Mouse (Mus musculus): ENCODE data around the gene Tgm5. TPM values are rescaled to one million over a fixed set of nuclear protein-coding genes. Genes with fewer than 3 reads are reported as not detected.

Gene Tgm5
- polyA plus RNA-seq, 1 experiment from 2014 or later, result not detected

DNA sequence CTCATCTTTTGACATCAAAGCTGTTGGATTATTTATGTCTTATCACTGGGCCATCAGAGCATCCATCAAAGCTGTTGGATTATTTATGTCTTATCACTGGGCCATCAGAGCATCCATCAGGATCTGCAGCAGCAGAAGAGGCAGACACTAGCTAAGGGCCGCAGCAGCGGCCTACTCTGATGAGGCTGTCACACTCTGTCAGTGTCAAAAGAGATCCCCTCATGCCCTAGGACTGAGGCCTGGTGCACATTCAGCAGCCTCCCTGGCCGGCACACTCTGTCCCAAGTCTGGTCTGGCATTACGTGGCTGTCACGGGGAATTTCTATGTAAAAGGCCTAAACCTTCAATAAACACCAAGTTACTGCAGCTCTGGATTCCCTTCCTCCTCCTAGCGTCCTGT lies 16.1 kb downstream of the Tgm5 start:
- no peak for ATAC-seq (ENCODE audit: insufficient read depth)
- 51% methylated on average over 6 of the region's 6 CpGs for WGBS
- Histone ChIP-seq H3K4me3 (ENCODE audit: low read depth, low read length) (no peak overlapping the region), H3K4me2 (no peak overlapping the region), H3K27ac (ENCODE audit: low read depth) (no peak overlapping the region), H3K4me1 (ENCODE audit: insufficient read depth) (no peaks in the 10 kb centered on the region), H3K36me3 (ENCODE audit: insufficient read depth) (no peaks in the 10 kb centered on the region), H3K9me3 (ENCODE audit: low read depth, low read length) (no peaks in the 10 kb centered on the region), H3K27me3 (ENCODE audit: insufficient read depth, low read length) (no peaks in the 10 kb centered on the region), H3K9ac (no peak overlapping the region)
- no peak for DNase-seq
- TF ChIP-seq CTCF (IDR thresholded peaks at IDR 0.05; ENCODE audit: low read depth), result no peak

GRCm38 (mm10) chr2:121067116-121067515 lies 18.5 kb downstream of the Tgm5 start:
- no peak overlapping the region for H3K27ac ChIP-seq (ENCODE audit: low read depth)
- DNase-seq (no peak), ATAC-seq (ENCODE audit: insufficient read depth) (no peak)
- 52% methylated on average over 4 of the region's 4 CpGs for WGBS
- no peaks in the 10 kb centered on the region for H3K36me3 ChIP-seq (ENCODE audit: insufficient read depth)
- no peaks in the 10 kb centered on the region for H3K4me1 ChIP-seq (ENCODE audit: insufficient read depth)
- no peak overlapping the region for H3K4me2 ChIP-seq
- no peak overlapping the region for H3K9ac ChIP-seq
- no peak overlapping the region for H3K4me3 ChIP-seq (ENCODE audit: low read depth, low read length)
- no peaks in the 10 kb centered on the region for H3K27me3 ChIP-seq (ENCODE audit: insufficient read depth, low read length)
- no peak for TF ChIP-seq CTCF (IDR thresholded peaks at IDR 0.05; ENCODE audit: low read depth)
- no peaks in the 10 kb centered on the region for H3K9me3 ChIP-seq (ENCODE audit: low read depth, low read length)

DNA sequence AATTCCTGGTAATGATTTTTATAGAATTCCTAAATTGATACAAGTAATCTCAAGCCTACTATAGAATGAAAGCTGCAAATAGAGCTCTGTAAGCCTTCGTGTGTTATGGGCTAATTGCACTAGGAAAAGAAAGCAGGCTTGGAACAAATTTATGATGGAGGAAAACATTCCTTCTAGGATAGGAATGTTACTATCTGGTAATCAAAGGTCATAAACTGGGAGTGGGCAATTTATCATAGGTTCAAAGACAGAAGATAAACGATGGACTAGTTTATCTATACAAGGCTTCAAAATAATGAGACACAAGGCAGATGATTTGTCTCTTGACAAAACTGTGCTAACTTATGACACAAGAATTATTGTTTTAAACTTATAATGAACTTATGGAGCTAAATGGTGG lies 24.3 kb downstream of the Tgm5 start:
- no peak overlapping the region for H3K27ac ChIP-seq (ENCODE audit: low read depth)
- no peak for ATAC-seq (ENCODE audit: insufficient read depth)

GRCm38 (mm10) chr2:121057997-121058396 lies 27.6 kb downstream of the Tgm5 start:
- Histone ChIP-seq H3K27me3 (ENCODE audit: insufficient read depth, low read length) (no peaks in the 10 kb centered on the region), H3K36me3 (ENCODE audit: insufficient read depth) (no peaks in the 10 kb centered on the region), H3K4me1 (ENCODE audit: insufficient read depth) (no peaks in the 10 kb centered on the region), H3K9ac (no peak overlapping the region), H3K9me3 (ENCODE audit: low read depth, low read length) (no peaks in the 10 kb centered on the region), H3K4me3 (ENCODE audit: low read depth, low read length) (no peak overlapping the region), H3K4me2 (no peak overlapping the region), H3K27ac (ENCODE audit: low read depth) (no peak overlapping the region)
- 48% methylated on average over 6 of the region's 6 CpGs for WGBS
- ATAC-seq (ENCODE audit: insufficient read depth) (no peak), DNase-seq (no peak)
- no peak for TF ChIP-seq CTCF (IDR thresholded peaks at IDR 0.05; ENCODE audit: low read depth)

More for the DNA sequence above, 24.3 kb downstream of the Tgm5 start:
- Histone ChIP-seq H3K4me2 (no peak overlapping the region), H3K4me3 (ENCODE audit: low read depth, low read length) (no peak overlapping the region), H3K9ac (no peak overlapping the region), H3K4me1 (ENCODE audit: insufficient read depth) (no peaks in the 10 kb centered on the region), H3K27me3 (ENCODE audit: insufficient read depth, low read length) (no peaks in the 10 kb centered on the region), H3K36me3 (ENCODE audit: insufficient read depth) (no peaks in the 10 kb centered on the region), H3K9me3 (ENCODE audit: low read depth, low read length) (no peaks in the 10 kb centered on the region)
- no peak for DNase-seq
- WGBS, result 58% methylated on average over 2 of the region's 2 CpGs
- TF ChIP-seq CTCF (IDR thresholded peaks at IDR 0.05; ENCODE audit: low read depth), result no peak

DNA sequence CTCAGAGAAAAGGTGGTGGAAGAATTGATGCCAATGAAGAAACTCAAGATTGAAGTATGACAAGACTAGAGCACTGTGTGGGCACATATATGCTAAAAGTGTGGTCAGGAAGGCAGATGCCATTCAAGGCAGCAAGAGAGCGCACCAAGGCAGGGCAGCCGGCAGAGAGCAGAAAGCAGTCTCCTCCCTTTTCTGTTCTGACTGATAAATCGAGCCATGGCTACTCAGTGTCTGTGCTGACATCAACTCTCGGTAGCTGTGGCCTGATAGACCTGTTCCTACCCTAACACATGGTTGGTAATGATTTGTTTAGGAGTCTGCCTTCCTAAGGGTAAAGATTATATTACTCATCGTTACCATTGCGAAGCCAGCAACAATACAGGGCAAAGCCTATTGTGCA lies 29.7 kb downstream of the Tgm5 start:
- Histone ChIP-seq H3K9ac (no peak overlapping the region), H3K4me2 (no peak overlapping the region), H3K27ac (ENCODE audit: low read depth) (no peak overlapping the region), H3K4me1 (ENCODE audit: insufficient read depth) (no peaks in the 10 kb centered on the region), H3K9me3 (ENCODE audit: low read depth, low read length) (no peaks in the 10 kb centered on the region), H3K36me3 (ENCODE audit: insufficient read depth) (no peaks in the 10 kb centered on the region), H3K27me3 (ENCODE audit: insufficient read depth, low read length) (no peaks in the 10 kb centered on the region), H3K4me3 (ENCODE audit: low read depth, low read length) (no peak overlapping the region)
- no peak for ATAC-seq (ENCODE audit: insufficient read depth)
- 80% methylated on average over 6 of the region's 6 CpGs for WGBS
- no peak for DNase-seq
- no peak for TF ChIP-seq CTCF (IDR thresholded peaks at IDR 0.05; ENCODE audit: low read depth)

- TF ChIP-seq CTCF (IDR thresholded peaks at IDR 0.05; ENCODE audit: low read depth), result no peak
- ATAC-seq (ENCODE audit: insufficient read depth), result no peak
- Histone ChIP-seq H3K9me3 (ENCODE audit: low read depth, low read length) (no peaks in the 10 kb centered on the region), H3K9ac (no peak overlapping the region), H3K4me1 (ENCODE audit: insufficient read depth) (no peaks in the 10 kb centered on the region), H3K4me3 (ENCODE audit: low read depth, low read length) (no peak overlapping the region), H3K36me3 (ENCODE audit: insufficient read depth) (no peaks in the 10 kb centered on the region), H3K27me3 (ENCODE audit: insufficient read depth, low read length) (no peaks in the 10 kb centered on the region), H3K27ac (ENCODE audit: low read depth) (no peak overlapping the region), H3K4me2 (no peak overlapping the region)
- WGBS, result 65% methylated on average over 2 of the region's 2 CpGs
- no peak for DNase-seq
These were observed 31.6 kb downstream of the Tgm5 start for GRCm38 (mm10) chr2:121054060-121054459.

- no peak overlapping the region for H3K4me3 ChIP-seq (ENCODE audit: low read depth, low read length)
- no peak overlapping the region for H3K9ac ChIP-seq
- H3K9me3 ChIP-seq (ENCODE audit: low read depth, low read length), result no peaks in the 10 kb centered on the region
- no peak overlapping the region for H3K27ac ChIP-seq (ENCODE audit: low read depth)
- no peaks in the 10 kb centered on the region for H3K27me3 ChIP-seq (ENCODE audit: insufficient read depth, low read length)
- WGBS, result 82% methylated on average over 5 of the region's 5 CpGs
- no peak for TF ChIP-seq CTCF (IDR thresholded peaks at IDR 0.05; ENCODE audit: low read depth)
- H3K4me1 ChIP-seq (ENCODE audit: insufficient read depth), result no peaks in the 10 kb centered on the region
- no peak overlapping the region for H3K4me2 ChIP-seq
- DNase-seq, result no peak
- no peaks in the 10 kb centered on the region for H3K36me3 ChIP-seq (ENCODE audit: insufficient read depth)
- ATAC-seq (ENCODE audit: insufficient read depth), result no peak
These were observed 33.5 kb downstream of the Tgm5 start for GRCm38 (mm10) chr2:121052176-121052575.

- Histone ChIP-seq H3K4me2 (no peak overlapping the region), H3K27me3 (ENCODE audit: insufficient read depth, low read length) (no peaks in the 10 kb centered on the region), H3K9me3 (ENCODE audit: low read depth, low read length) (no peaks in the 10 kb centered on the region), H3K9ac (no peak overlapping the region), H3K36me3 (ENCODE audit: insufficient read depth) (no peaks in the 10 kb centered on the region), H3K4me3 (ENCODE audit: low read depth, low read length) (no peak overlapping the region), H3K27ac (ENCODE audit: low read depth) (no peak overlapping the region), H3K4me1 (ENCODE audit: insufficient read depth) (no peaks in the 10 kb centered on the region)
- no peak for DNase-seq
- no peak for TF ChIP-seq CTCF (IDR thresholded peaks at IDR 0.05; ENCODE audit: low read depth)
- ATAC-seq (ENCODE audit: insufficient read depth), result no peak
- 69% methylated on average over 4 of the region's 4 CpGs for WGBS
These were observed 40.0 kb downstream of the Tgm5 start for GRCm38 (mm10) chr2:121045653-121046052.
